9 mouse cellular contexts compared by ENCODE assay signal in the genomic region with DNA sequence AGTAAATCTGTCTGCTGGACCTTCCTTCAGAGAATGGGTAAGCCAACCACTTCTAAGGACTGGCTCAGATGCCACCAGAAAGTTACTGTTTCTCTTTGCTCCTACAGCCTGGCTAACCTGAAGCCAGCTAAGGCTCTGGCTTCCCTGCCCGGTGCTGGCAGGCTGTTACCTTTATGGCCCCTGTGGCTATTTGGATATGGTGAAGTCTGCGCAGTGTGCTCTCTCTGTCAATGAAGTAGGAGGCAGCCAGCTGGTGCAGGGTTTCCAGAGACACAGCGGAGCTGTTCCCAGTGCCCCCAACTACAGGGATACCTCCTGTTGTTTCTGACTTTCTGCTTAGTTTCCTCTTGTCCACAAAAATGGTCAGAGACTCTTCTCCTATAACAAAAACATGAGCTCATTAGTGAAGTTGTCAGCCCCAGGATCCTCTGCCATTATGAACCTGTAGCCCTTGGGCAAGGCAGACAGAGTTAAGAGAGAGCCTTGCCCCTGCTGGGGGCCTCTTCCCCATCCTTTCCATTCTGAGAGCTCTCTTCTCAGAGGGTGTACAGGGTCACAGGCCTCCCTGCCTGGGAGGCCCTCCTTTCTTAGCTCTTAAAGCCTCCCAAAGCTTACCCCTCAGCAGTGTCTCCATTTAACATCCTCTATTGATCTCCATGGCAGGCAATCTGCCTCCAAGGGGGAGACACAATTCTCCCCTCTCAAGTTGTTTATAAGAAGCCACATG.
DNase-seq lines count a peak whose midpoint lies in the region; ATAC-seq lines count a peak whose summit lies in the region.
"Had no signal": no experiment of that assay in that cellular context is flagged by ENCODE, and none has a peak within 500 bp of the region (broad histone marks: within the 10 kb centered on the region; RNA-seq: fewer than 3 reads in every experiment).

No protein-coding gene starts in this region.

- no peaks in the 10 kb centered on the region for H3K36me3 ChIP-seq in forebrain, embryonic 12.5 days (replicated peaks)
- H3K36me3 ChIP-seq in midbrain, embryonic 12.5 days, result no peaks in the 10 kb centered on the region
- H3K36me3 ChIP-seq: liver, embryonic 13.5 days had no signal

- no peaks in the 10 kb centered on the region for H3K9me3 ChIP-seq in forebrain, embryonic 12.5 days
- no peaks in the 10 kb centered on the region for H3K9me3 ChIP-seq in midbrain, embryonic 12.5 days
- H3K9me3 ChIP-seq: liver, embryonic 13.5 days had no signal

- H3K4me2 ChIP-seq in forebrain, embryonic 12.5 days, result no peak overlapping the region
- H3K4me2 ChIP-seq in midbrain, embryonic 12.5 days (replicated peaks), result no peak overlapping the region
- H3K4me2 ChIP-seq: liver, embryonic 13.5 days had no signal

- ATAC-seq in cerebellum, adult (ENCODE audit: insufficient number of reproducible peaks, low FRiP score, low TSS enrichment), result peak; percentile 86
- peak; percentile 70 for ATAC-seq in forebrain, embryonic 12.5 days (ENCODE audit: low FRiP score)
- peak; percentile 89 for ATAC-seq in midbrain, embryonic 12.5 days (ENCODE audit: low FRiP score, low read depth)

- no peak for DNase-seq in cerebellum, postnatal 4 days (ENCODE audit: low spot score in 2 of 2)
- DNase-seq in cerebellum, postnatal 10 days, result peak; percentile 60 to 73
- no peak for DNase-seq in right cerebral cortex, adult 18-20 months
- no peak for DNase-seq in left cerebral cortex, postnatal 25 days (ENCODE audit: low spot score in 2 of 2)
- DNase-seq in right cerebral cortex, adult 2 months (ENCODE audit: low spot score in 2 of 2), result no peak
- DNase-seq: liver, embryonic 13.5 days had no signal

- no peak overlapping the region for H3K9ac ChIP-seq in forebrain, embryonic 12.5 days
- H3K9ac ChIP-seq in midbrain, embryonic 12.5 days (replicated peaks), result no peak overlapping the region
- H3K9ac ChIP-seq: liver, embryonic 13.5 days had no signal

- intact Hi-C loops in left cerebral cortex, postnatal 25 days (cut with DNase I), result loop anchor here (5.0 to 10.0 kb wide), 3 partner anchors 212 to 709 kb away; no protein-coding TSS in a partner anchor

- H3K27me3 ChIP-seq in forebrain, embryonic 12.5 days, result 0 out of 2 replicates have a peak, but pooled peaks cover 10% of the 10 kb centered on the region
- H3K27me3 ChIP-seq in midbrain, embryonic 12.5 days, result peaks cover 20% of the 10 kb centered on the region
- H3K27me3 ChIP-seq: liver, embryonic 13.5 days had no signal

- no peak overlapping the region for H3K4me3 ChIP-seq in forebrain, embryonic 12.5 days (replicated peaks)
- H3K4me3 ChIP-seq in midbrain, embryonic 12.5 days, result no peak overlapping the region
- H3K4me3 ChIP-seq: liver, embryonic 13.5 days had no signal

- 30% methylated on average over 3 of the region's 3 CpGs for WGBS in forebrain, embryonic 12.5 days
- 17% methylated on average over 3 of the region's 3 CpGs for WGBS in midbrain, embryonic 12.5 days

- H3K4me1 ChIP-seq in forebrain, embryonic 12.5 days, result peaks cover 25% of the 10 kb centered on the region
- peaks cover 26% of the 10 kb centered on the region for H3K4me1 ChIP-seq in midbrain, embryonic 12.5 days
- H3K4me1 ChIP-seq: liver, embryonic 13.5 days had no signal

- H3K27ac ChIP-seq in forebrain, embryonic 12.5 days, result peak overlapping the region; percentile 72
- H3K27ac ChIP-seq in midbrain, embryonic 12.5 days (replicated peaks), result peak overlapping the region; percentile 49
- H3K27ac ChIP-seq: liver, embryonic 13.5 days had no signal

Comparison
In these comparisons a context has a peak if more than half of its experiments do, and no peak if none do; other contexts are left out.
1. DNase-seq: peak in cerebellum, postnatal 10 days (2 of 2); none in cerebellum, postnatal 4 days (0 of 2), right cerebral cortex, adult 18-20 months (single experiment), left cerebral cortex, postnatal 25 days (0 of 2) and right cerebral cortex, adult 2 months (0 of 2).
2. Peak in every context shown above with its lines, with median percentiles within 50 percentile points of each other: ATAC-seq.